Mouse (Mus musculus) hindbrain, embryonic 11.5 days (tissue): ENCODE results near the gene Pip4k2b. TPM values are rescaled to one million over a fixed set of nuclear protein-coding genes. Genes with fewer than 3 reads are reported as not detected.
"Not testable (repeated sequence)": the region's sequence is repeated elsewhere in the genome, so short reads cannot be mapped to it uniquely, and the experiment has no call there.

Source experiments
- ATAC-seq: fragments of 200-750 bp; cut with Nextera tagmentation; 2 replicates; pipeline ENCODE4 v1.8.0; 2017; ENCODE audit warnings: mild to moderate bottlenecking, moderate TSS enrichment, moderate library complexity; ENCODE audit not compliant: low FRiP score
- DNase-seq: peaks from one replicate; pipeline ENCODE4 v3.0.0-alpha.2; 2015; ENCODE audit warnings: low spot score
- H3K27ac ChIP-seq: fragments of 300-500 bp; sonication (generic); 2 replicates; pipeline ENCODE4 v1.5.1; 2014; ENCODE audit warnings: mild to moderate bottlenecking, low read depth, low read length
- H3K27me3 ChIP-seq: fragments of 300-500 bp; sonication (generic); 2 replicates; pipeline ENCODE4 v1.6.1; 2014; ENCODE audit warnings: mild to moderate bottlenecking, low read length, moderate library complexity, mixed read lengths; ENCODE audit not compliant: control insufficient read depth, insufficient read depth
- H3K36me3 ChIP-seq: fragments of 300-500 bp; sonication (generic); 2 replicates; pipeline ENCODE4 v1.6.1; 2014; ENCODE audit warnings: mild to moderate bottlenecking, low read length, moderate library complexity, mixed read lengths; ENCODE audit not compliant: control insufficient read depth, insufficient read depth
- H3K4me1 ChIP-seq: fragments of 300-500 bp; sonication (generic); replicated peaks from 2 replicates; pipeline ENCODE4 v1.6.1; 2014; ENCODE audit warnings: low read length, mixed read lengths; ENCODE audit not compliant: control insufficient read depth, insufficient read depth
- H3K4me2 ChIP-seq: fragments of 300-500 bp; sonication (generic); replicated peaks from 2 replicates; pipeline ENCODE4 v1.6.1; 2014; ENCODE audit warnings: mild to moderate bottlenecking, low read depth, low read length
- H3K4me3 ChIP-seq: fragments of 300-500 bp; sonication (generic); 2 replicates; pipeline ENCODE4 v1.5.1; 2014; ENCODE audit warnings: low read depth, low read length
- H3K9ac ChIP-seq: fragments of 300-500 bp; sonication (generic); 2 replicates; pipeline ENCODE4 v1.6.1; 2014; ENCODE audit warnings: low read depth, low read length
- H3K9me3 ChIP-seq: fragments of 300-500 bp; sonication (generic); 2 replicates; pipeline ENCODE4 v1.6.1; 2016; ENCODE audit warnings: low read length; ENCODE audit not compliant: control insufficient read depth
- WGBS: fragments of 180-500 bp; shearing (Covaris S2); extraction: QIAGEN DNeasy Blood & Tissue Kit; methylation state at CpG from one replicate; pipeline ENCODE4 v1.1.7; 2014; 5-methylcytosine and 5-hydroxymethylcytosine counted together
- polyA plus RNA-seq: library from polyadenylated mRNA; unstranded; fragments of >200 nt; fragmentation: Nextera tagmentation; extraction: Ambion mirVana; gene quantifications from 2 replicates; pipeline ENCODE4 v1.2.1, GENCODE M21; 2014

Gene Pip4k2b
- 2.9 and 3.4 TPM in 2 replicates for polyA plus RNA-seq

GRCm38 (mm10) chr11:97744063-97744717 lies at the start of gene Pip4k2b:
Gene Pip4k2b (minus strand): TSS chr11:97744704.
- no peaks in the 10 kb centered on the region for H3K27me3 ChIP-seq
- WGBS, result under 1% methylated on average over 52 of the region's 63 CpGs
- H3K4me1 ChIP-seq, result peaks cover 8% of the 10 kb centered on the region
- peak; percentile 60 for DNase-seq
- peak within 1 kb of the TSS; percentile 60 for H3K4me3 ChIP-seq
- H3K4me2 ChIP-seq, result peak within 1 kb of the TSS; percentile 78
- peak within 1 kb of the TSS; percentile 94 for H3K27ac ChIP-seq
- H3K9ac ChIP-seq, result peak within 1 kb of the TSS; percentile 88
- H3K36me3 ChIP-seq, result no peaks in the 10 kb centered on the region
- peak; percentile 52 for ATAC-seq
- no peaks in the 10 kb centered on the region for H3K9me3 ChIP-seq

- Histone ChIP-seq H3K9me3 (no peaks in the 10 kb centered on the region), H3K9ac (no peak overlapping the region), H3K4me1 (no peaks in the 10 kb centered on the region; the same call in 1 of the 2 replicates), H3K4me3 (no peak overlapping the region), H3K36me3 (no peaks in the 10 kb centered on the region), H3K4me2 (no peak overlapping the region), H3K27me3 (no peaks in the 10 kb centered on the region), H3K27ac (no peak overlapping the region)
- no peak for ATAC-seq
- WGBS, result 6% methylated on average over 2 of the region's 2 CpGs
- peak; percentile 74 for DNase-seq
Observed at GRCm38 (mm10) chr11:97793165-97793564, 48.7 kb upstream of the Pip4k2b start.

GRCm38 (mm10) chr11:97790778-97791438 lies 46.4 kb upstream of the Pip4k2b start:
- H3K4me1 ChIP-seq, H3K9ac ChIP-seq, H3K4me3 ChIP-seq, H3K36me3 ChIP-seq, ATAC-seq, H3K27me3 ChIP-seq, DNase-seq, H3K27ac ChIP-seq, H3K4me2 ChIP-seq, H3K9me3 ChIP-seq: not testable (repeated sequence)
- WGBS, result 85% methylated on average over 2 of the region's 2 CpGs

GRCm38 (mm10) chr11:97789727-97790126 lies 45.2 kb upstream of the Pip4k2b start:
- no peaks in the 10 kb centered on the region; the same call in 1 of the 2 replicates for H3K4me1 ChIP-seq
- no peak overlapping the region for H3K4me3 ChIP-seq
- no peaks in the 10 kb centered on the region for H3K27me3 ChIP-seq
- H3K27ac ChIP-seq, result no peak overlapping the region
- WGBS, result 84% methylated on average over 5 of the region's 5 CpGs
- ATAC-seq (no peak), DNase-seq (no peak)
- H3K4me2 ChIP-seq, result no peak overlapping the region
- H3K36me3 ChIP-seq, result no peaks in the 10 kb centered on the region
- no peaks in the 10 kb centered on the region for H3K9me3 ChIP-seq
- no peak overlapping the region for H3K9ac ChIP-seq

GRCm38 (mm10) chr11:97787961-97788360 lies 43.5 kb upstream of the Pip4k2b start:
- no peak overlapping the region for H3K4me2 ChIP-seq
- no peak overlapping the region for H3K27ac ChIP-seq
- H3K9ac ChIP-seq, result no peak overlapping the region
- no peak overlapping the region for H3K4me3 ChIP-seq
- ATAC-seq, result no peak
- no peaks in the 10 kb centered on the region; the same call in 1 of the 2 replicates for H3K4me1 ChIP-seq
- WGBS, result 86% methylated on average over 3 of the region's 3 CpGs
- DNase-seq, result no peak
- H3K27me3 ChIP-seq, result no peaks in the 10 kb centered on the region
- no peaks in the 10 kb centered on the region for H3K36me3 ChIP-seq
- no peaks in the 10 kb centered on the region for H3K9me3 ChIP-seq

- Histone ChIP-seq H3K9ac (peak overlapping the region; percentile 54), H3K27me3 (no peaks in the 10 kb centered on the region), H3K36me3 (peaks cover 7% of the 10 kb centered on the region; the same call in 1 of the 2 replicates), H3K27ac (no peak overlapping the region), H3K4me3 (peak overlapping the region; percentile 99), H3K9me3 (no peaks in the 10 kb centered on the region), H3K4me2 (peak overlapping the region; percentile 52), H3K4me1 (peaks cover 4% of the 10 kb centered on the region; the same call in 1 of the 2 replicates)
- WGBS, result under 1% methylated on average over 10 of the region's 10 CpGs
- DNase-seq (no peak), ATAC-seq (no peak; the same call in 1 of the 2 replicates)
Observed at GRCm38 (mm10) chr11:97782564-97782895, 38.0 kb upstream of the Pip4k2b start.

- H3K9ac ChIP-seq, result peak within 1 kb of the TSS; percentile 97
- H3K4me2 ChIP-seq, result peak within 1 kb of the TSS; percentile 78
- H3K4me3 ChIP-seq, result peak within 1 kb of the TSS; percentile 99
- H3K4me1 ChIP-seq, result peaks cover 4% of the 10 kb centered on the region; the same call in 1 of the 2 replicates
- H3K27me3 ChIP-seq, result no peaks in the 10 kb centered on the region
- under 1% methylated on average over 66 of the region's 67 CpGs for WGBS
- no peaks in the 10 kb centered on the region for H3K9me3 ChIP-seq
- ATAC-seq (peak; percentile 95), DNase-seq (peak; percentile 100)
- peak within 1 kb of the TSS; percentile 90 for H3K27ac ChIP-seq
- H3K36me3 ChIP-seq, result peaks cover 11% of the 10 kb centered on the region; the same call in 1 of the 2 replicates
Observed at GRCm38 (mm10) chr11:97781832-97782563, 37.5 kb upstream of the Pip4k2b start, which contains the start of gene Rpl23. Gene Rpl23 (minus strand): TSS chr11:97782437.

- peaks cover 15% of the 10 kb centered on the region; the same call in 1 of the 2 replicates for H3K36me3 ChIP-seq
- DNase-seq (peak; percentile 34), ATAC-seq (no peak)
- H3K9me3 ChIP-seq, result no peaks in the 10 kb centered on the region
- H3K9ac ChIP-seq, result peak overlapping the region; percentile 97
- H3K4me1 ChIP-seq, result peaks cover 4% of the 10 kb centered on the region; the same call in 1 of the 2 replicates
- peak overlapping the region; percentile 78 for H3K4me2 ChIP-seq
- H3K27ac ChIP-seq, result no peak overlapping the region
- WGBS, result 2% methylated on average over 11 of the region's 11 CpGs
- peak overlapping the region; percentile 99 for H3K4me3 ChIP-seq
- H3K27me3 ChIP-seq, result no peaks in the 10 kb centered on the region
Observed at GRCm38 (mm10) chr11:97781478-97781831, 37.0 kb upstream of the Pip4k2b start.
